Mouse (Mus musculus): Measurements from ENCODE around the gene Cables2. TPM values are rescaled to one million over a fixed set of nuclear protein-coding genes. Genes with fewer than 3 reads are reported as not detected.

The Cables2 gene
- polyA plus RNA-seq, 1 experiment from 2014 or later, result 1.7 TPM

GRCm38 (mm10) chr2:180306009-180306408 is 32.7 kb upstream of the Cables2 start:
- no peak for ATAC-seq (ENCODE audit: low read depth)
- Histone ChIP-seq H3K4me2 (ENCODE audit: low read depth, low read length) (no peak overlapping the region), H3K36me3 (ENCODE audit: control insufficient read depth, insufficient read depth) (no peaks in the 10 kb centered on the region), H3K4me3 (ENCODE audit: low read depth, low read length) (no peak overlapping the region), H3K4me1 (ENCODE audit: control insufficient read depth, low read depth, low read length) (no peaks in the 10 kb centered on the region; the same call in 1 of the 2 replicates), H3K9me3 (replicated peaks; ENCODE audit: control insufficient read depth, low read length) (no peaks in the 10 kb centered on the region), H3K9ac (ENCODE audit: low read depth, low read length) (no peak overlapping the region), H3K27ac (ENCODE audit: low read length) (no peak overlapping the region), H3K27me3 (ENCODE audit: control insufficient read depth, insufficient read depth, low read depth, low read length) (no peaks in the 10 kb centered on the region)
- 41% methylated on average over 2 of the region's 2 CpGs for WGBS (ENCODE audit: insufficient replicate concordance)

- no peaks in the 10 kb centered on the region for H3K27me3 ChIP-seq (ENCODE audit: control insufficient read depth, insufficient read depth, low read depth, low read length)
- H3K4me1 ChIP-seq (ENCODE audit: control insufficient read depth, low read depth, low read length), result no peaks in the 10 kb centered on the region; the same call in 1 of the 2 replicates
- H3K9me3 ChIP-seq (replicated peaks; ENCODE audit: control insufficient read depth, low read length), result no peaks in the 10 kb centered on the region
- WGBS (ENCODE audit: insufficient replicate concordance), result 59% methylated on average over 3 of the region's 3 CpGs
- H3K36me3 ChIP-seq (ENCODE audit: control insufficient read depth, insufficient read depth), result no peaks in the 10 kb centered on the region
- H3K4me2 ChIP-seq (ENCODE audit: low read depth, low read length), result no peak overlapping the region
- no peak overlapping the region for H3K4me3 ChIP-seq (ENCODE audit: low read depth, low read length)
- H3K9ac ChIP-seq (ENCODE audit: low read depth, low read length), result no peak overlapping the region
- no peak for ATAC-seq (ENCODE audit: low read depth)
- no peak overlapping the region for H3K27ac ChIP-seq (ENCODE audit: low read length)
Measured at GRCm38 (mm10) chr2:180305490-180305889, 32.2 kb upstream of the Cables2 start.

DNA sequence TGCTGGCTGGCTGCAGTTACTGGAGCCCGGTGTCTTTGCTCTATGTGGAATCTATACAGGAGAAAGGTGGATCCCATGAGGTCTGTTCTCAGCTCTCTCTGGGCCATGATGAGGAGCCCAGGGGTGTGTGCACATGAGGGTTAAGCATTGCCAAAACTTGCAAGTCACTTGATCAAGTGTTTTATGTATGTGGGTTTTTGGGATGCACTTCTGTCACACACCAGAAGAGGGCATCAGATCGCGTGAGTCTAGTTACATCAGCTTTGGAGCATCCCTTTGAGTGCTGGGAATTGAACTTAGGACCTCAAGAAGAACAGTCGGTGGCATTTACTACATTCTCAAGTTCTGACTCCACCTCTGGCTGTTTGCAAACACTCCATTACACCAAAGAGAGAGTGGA is 31.3 kb upstream of the Cables2 start:
- no peak for ATAC-seq (ENCODE audit: low read depth)
- WGBS (ENCODE audit: insufficient replicate concordance), result 48% methylated on average over 4 of the region's 4 CpGs

GRCm38 (mm10) chr2:180303468-180303867 is 30.2 kb upstream of the Cables2 start:
- Histone ChIP-seq H3K27ac (ENCODE audit: low read length) (no peak overlapping the region), H3K9me3 (replicated peaks; ENCODE audit: control insufficient read depth, low read length) (no peaks in the 10 kb centered on the region), H3K27me3 (ENCODE audit: control insufficient read depth, insufficient read depth, low read depth, low read length) (no peaks in the 10 kb centered on the region), H3K4me3 (ENCODE audit: low read depth, low read length) (no peak overlapping the region), H3K4me1 (ENCODE audit: control insufficient read depth, low read depth, low read length) (no peaks in the 10 kb centered on the region), H3K9ac (ENCODE audit: low read depth, low read length) (no peak overlapping the region), H3K36me3 (ENCODE audit: control insufficient read depth, insufficient read depth) (no peaks in the 10 kb centered on the region), H3K4me2 (ENCODE audit: low read depth, low read length) (no peak overlapping the region)
- ATAC-seq (ENCODE audit: low read depth), result no peak
- WGBS (ENCODE audit: insufficient replicate concordance), result 69% methylated on average over 12 of the region's 12 CpGs

More for the DNA sequence above, 31.3 kb upstream of the Cables2 start:
- Histone ChIP-seq H3K4me1 (ENCODE audit: control insufficient read depth, low read depth, low read length) (no peaks in the 10 kb centered on the region), H3K27me3 (ENCODE audit: control insufficient read depth, insufficient read depth, low read depth, low read length) (no peaks in the 10 kb centered on the region), H3K4me2 (ENCODE audit: low read depth, low read length) (no peak overlapping the region), H3K4me3 (ENCODE audit: low read depth, low read length) (no peak overlapping the region), H3K9ac (ENCODE audit: low read depth, low read length) (no peak overlapping the region), H3K27ac (ENCODE audit: low read length) (no peak overlapping the region), H3K9me3 (replicated peaks; ENCODE audit: control insufficient read depth, low read length) (no peaks in the 10 kb centered on the region), H3K36me3 (ENCODE audit: control insufficient read depth, insufficient read depth) (no peaks in the 10 kb centered on the region)

DNA sequence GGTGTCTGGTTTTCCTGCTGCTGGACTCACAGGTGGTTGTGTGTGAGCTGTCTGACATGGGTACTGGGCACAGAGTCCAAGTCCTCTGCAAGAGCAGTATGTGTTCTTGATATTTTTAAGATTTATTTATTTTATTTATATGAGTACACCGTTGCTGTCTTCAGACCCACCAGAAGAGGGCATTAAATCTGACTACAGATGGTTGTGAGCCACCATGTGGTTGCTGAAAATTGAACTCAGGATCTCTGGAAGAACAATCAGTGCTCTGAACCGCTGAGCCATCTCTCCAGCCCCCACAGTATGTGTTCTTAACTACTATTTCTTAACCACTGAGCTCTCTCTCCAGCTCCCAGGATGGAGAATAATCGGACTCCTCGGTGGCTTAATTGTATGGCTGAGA is 28.9 kb upstream of the Cables2 start:
- Histone ChIP-seq H3K9me3 (replicated peaks; ENCODE audit: control insufficient read depth, low read length) (no peaks in the 10 kb centered on the region), H3K36me3 (ENCODE audit: control insufficient read depth, insufficient read depth) (no peaks in the 10 kb centered on the region), H3K4me2 (ENCODE audit: low read depth, low read length) (no peak overlapping the region), H3K9ac (ENCODE audit: low read depth, low read length) (no peak overlapping the region), H3K27me3 (ENCODE audit: control insufficient read depth, insufficient read depth, low read depth, low read length) (no peaks in the 10 kb centered on the region), H3K4me1 (ENCODE audit: control insufficient read depth, low read depth, low read length) (no peaks in the 10 kb centered on the region), H3K27ac (ENCODE audit: low read length) (no peak overlapping the region), H3K4me3 (ENCODE audit: low read depth, low read length) (no peak overlapping the region)
- WGBS (ENCODE audit: insufficient replicate concordance), result 61% methylated on average over 4 of the region's 4 CpGs
- no peak for ATAC-seq (ENCODE audit: low read depth)

- no peak overlapping the region for H3K27ac ChIP-seq (ENCODE audit: low read length)
- ATAC-seq (ENCODE audit: low read depth), result no peak
- no peaks in the 10 kb centered on the region for H3K36me3 ChIP-seq (ENCODE audit: control insufficient read depth, insufficient read depth)
- no peak overlapping the region for H3K4me2 ChIP-seq (ENCODE audit: low read depth, low read length)
- no peaks in the 10 kb centered on the region for H3K4me1 ChIP-seq (ENCODE audit: control insufficient read depth, low read depth, low read length)
- H3K9ac ChIP-seq (ENCODE audit: low read depth, low read length), result no peak overlapping the region
- WGBS (ENCODE audit: insufficient replicate concordance), result 7% methylated on average over 5 of the region's 5 CpGs
- no peaks in the 10 kb centered on the region for H3K27me3 ChIP-seq (ENCODE audit: control insufficient read depth, insufficient read depth, low read depth, low read length)
- H3K9me3 ChIP-seq (replicated peaks; ENCODE audit: control insufficient read depth, low read length), result no peaks in the 10 kb centered on the region
- H3K4me3 ChIP-seq (ENCODE audit: low read depth, low read length), result no peak overlapping the region
Measured at GRCm38 (mm10) chr2:180300771-180301170, 27.5 kb upstream of the Cables2 start.

DNA sequence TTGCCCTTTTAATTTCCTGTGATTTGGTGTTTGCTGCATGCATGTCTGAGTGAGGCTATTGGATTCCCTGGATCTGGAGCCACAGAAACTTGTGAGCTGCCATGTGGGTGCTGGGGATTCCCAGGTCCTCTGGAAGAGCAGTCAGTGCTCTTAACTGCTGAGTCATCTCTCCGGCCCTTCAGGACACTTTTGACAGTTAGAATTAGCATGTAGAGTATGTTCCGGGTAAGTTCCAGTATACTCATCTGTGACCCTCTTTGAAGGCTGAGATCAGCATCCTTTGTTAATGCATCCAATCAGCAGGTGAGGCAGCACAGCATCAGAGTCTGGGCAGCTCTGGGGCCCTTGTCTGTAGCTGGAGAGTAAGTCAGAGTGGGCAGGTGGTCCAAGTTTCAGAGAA is 27.0 kb upstream of the Cables2 start:
- 32% methylated on average over 2 of the region's 2 CpGs for WGBS (ENCODE audit: insufficient replicate concordance)
- H3K4me1 ChIP-seq (ENCODE audit: control insufficient read depth, low read depth, low read length), result no peaks in the 10 kb centered on the region
- no peak for ATAC-seq (ENCODE audit: low read depth)
- H3K36me3 ChIP-seq (ENCODE audit: control insufficient read depth, insufficient read depth), result no peaks in the 10 kb centered on the region
- H3K27ac ChIP-seq (ENCODE audit: low read length), result no peak overlapping the region
- no peak overlapping the region for H3K4me2 ChIP-seq (ENCODE audit: low read depth, low read length)
- no peaks in the 10 kb centered on the region for H3K27me3 ChIP-seq (ENCODE audit: control insufficient read depth, insufficient read depth, low read depth, low read length)
- no peak overlapping the region for H3K9ac ChIP-seq (ENCODE audit: low read depth, low read length)
- H3K9me3 ChIP-seq (replicated peaks; ENCODE audit: control insufficient read depth, low read length), result no peaks in the 10 kb centered on the region
- no peak overlapping the region for H3K4me3 ChIP-seq (ENCODE audit: low read depth, low read length)

DNA sequence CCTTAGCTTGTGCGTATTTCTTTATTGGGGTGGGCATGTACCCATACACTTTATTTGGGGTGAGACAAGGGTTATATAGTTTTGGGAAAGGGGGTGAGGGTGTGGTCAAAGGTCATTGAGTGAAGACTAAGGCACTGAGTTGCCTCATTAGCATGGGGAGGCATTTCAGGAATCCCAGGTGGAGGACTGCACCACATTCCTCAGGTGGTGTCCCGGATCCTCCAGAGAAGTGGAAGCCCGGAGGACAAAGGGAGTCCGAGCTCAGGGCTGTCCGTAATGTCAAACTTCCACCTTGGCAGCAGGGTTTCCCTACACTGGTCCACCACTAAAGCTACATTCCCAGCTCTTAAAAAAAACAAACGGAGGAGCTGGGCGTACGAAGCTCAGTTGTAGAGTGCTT is 19.6 kb upstream of the Cables2 start:
- H3K4me2 ChIP-seq (ENCODE audit: low read depth, low read length), result no peak overlapping the region
- H3K27ac ChIP-seq (ENCODE audit: low read length), result no peak overlapping the region
- H3K36me3 ChIP-seq (ENCODE audit: control insufficient read depth, insufficient read depth), result no peaks in the 10 kb centered on the region
- ATAC-seq (ENCODE audit: low read depth), result no peak
- no peak overlapping the region for H3K9ac ChIP-seq (ENCODE audit: low read depth, low read length)
- no peaks in the 10 kb centered on the region for H3K4me1 ChIP-seq (ENCODE audit: control insufficient read depth, low read depth, low read length)
- 65% methylated on average over 8 of the region's 8 CpGs for WGBS (ENCODE audit: insufficient replicate concordance)
- no peaks in the 10 kb centered on the region for H3K9me3 ChIP-seq (replicated peaks; ENCODE audit: control insufficient read depth, low read length)
- H3K27me3 ChIP-seq (ENCODE audit: control insufficient read depth, insufficient read depth, low read depth, low read length), result no peaks in the 10 kb centered on the region
- no peak overlapping the region for H3K4me3 ChIP-seq (ENCODE audit: low read depth, low read length)

GRCm38 (mm10) chr2:180292026-180292425 is 18.7 kb upstream of the Cables2 start:
- Histone ChIP-seq H3K4me2 (ENCODE audit: low read depth, low read length) (no peak overlapping the region), H3K27me3 (ENCODE audit: control insufficient read depth, insufficient read depth, low read depth, low read length) (no peaks in the 10 kb centered on the region), H3K27ac (ENCODE audit: low read length) (no peak overlapping the region), H3K9ac (ENCODE audit: low read depth, low read length) (no peak overlapping the region), H3K9me3 (replicated peaks; ENCODE audit: control insufficient read depth, low read length) (no peaks in the 10 kb centered on the region), H3K36me3 (ENCODE audit: control insufficient read depth, insufficient read depth) (no peaks in the 10 kb centered on the region), H3K4me3 (ENCODE audit: low read depth, low read length) (no peak overlapping the region), H3K4me1 (ENCODE audit: control insufficient read depth, low read depth, low read length) (no peaks in the 10 kb centered on the region)
- WGBS (ENCODE audit: insufficient replicate concordance), result 39% methylated on average over 4 of the region's 4 CpGs
- ATAC-seq (ENCODE audit: low read depth), result no peak
